Mouse (Mus musculus) MEL (cell line): ENCODE results near the gene Map2k4. TPM values are rescaled to one million over a fixed set of nuclear protein-coding genes. Genes with fewer than 3 reads are reported as not detected.

ENCODE experiments used
- DNase-seq: peaks from one replicate; pipeline ENCODE4 v3.0.0; 2011; ENCODE audit warnings: low read depth, low spot score
- H3K27ac ChIP-seq: 2 replicates; pipeline ENCODE4 v1.5.1; 2012; ENCODE audit warnings: low read depth, mild to moderate bottlenecking, control low read depth, low read length, moderate library complexity; ENCODE audit not compliant: control insufficient read depth
- H3K27me3 ChIP-seq, 2 experiments: fragments of 150-350 bp in 1 of 2; sonication (generic) in 1 of 2; 2 replicates each; pipeline ENCODE4 v1.6.1; 2012; ENCODE audit warnings: low read length in 2 of 2, mild to moderate bottlenecking in 2 of 2, improper control_type of control experiment in 1 of 2, moderate library complexity in 1 of 2; ENCODE audit not compliant: insufficient read depth in 2 of 2, control insufficient read depth in 1 of 2
- H3K36me3 ChIP-seq, 2 experiments: 2 replicates each; pipeline ENCODE4 v1.6.1; 2012 to 2014; ENCODE audit warnings: low read length in 2 of 2, improper control_type of control experiment in 1 of 2, inconsistent platforms in 1 of 2, mild to moderate bottlenecking in 1 of 2; ENCODE audit not compliant: insufficient read depth in 2 of 2, control insufficient read depth in 1 of 2
- H3K4me1 ChIP-seq, 2 experiments: fragments of 150-350 bp in 1 of 2; sonication (generic) in 1 of 2; 2 replicates each; pipeline ENCODE4 v1.6.1; 2012; ENCODE audit warnings: low read length in 2 of 2, improper control_type of control experiment in 1 of 2, mild to moderate bottlenecking in 1 of 2; ENCODE audit not compliant: insufficient read depth in 2 of 2, control insufficient read depth in 1 of 2
- H3K4me3 ChIP-seq, 2 experiments: fragments of 150-350 bp in 1 of 2; sonication (generic) in 1 of 2; 2 replicates each; pipeline ENCODE4 v1.5.1; 2012; ENCODE audit warnings: low read depth in 2 of 2, low read length in 2 of 2, mild to moderate bottlenecking in 2 of 2, moderate library complexity in 2 of 2, control low read depth in 1 of 2, improper control_type of control experiment in 1 of 2; ENCODE audit not compliant: control insufficient read depth in 1 of 2, insufficient read depth in 1 of 2
- H3K79me2 ChIP-seq: 2 replicates; pipeline ENCODE4 v1.6.1; 2012; ENCODE audit warnings: mild to moderate bottlenecking, low read length, moderate library complexity; ENCODE audit not compliant: control insufficient read depth, poor library complexity, insufficient read depth
- H3K9ac ChIP-seq: 2 replicates; pipeline ENCODE4 v1.6.1; 2012; ENCODE audit warnings: low read depth, mild to moderate bottlenecking, control low read depth, low read length, moderate library complexity; ENCODE audit not compliant: control insufficient read depth, poor library complexity, severe bottlenecking
- H3K9me3 ChIP-seq: fragments of 150-350 bp; sonication (generic); replicated peaks from 2 replicates; pipeline ENCODE4 v1.6.1; 2012; ENCODE audit warnings: mild to moderate bottlenecking, low read length, improper control_type of control experiment, moderate library complexity; ENCODE audit not compliant: insufficient read depth
- BHLHE40 ChIP-seq: IDR thresholded peaks from 2 replicates; pipeline ENCODE4 v1.6.1; 2012; ENCODE audit warnings: low read depth, mild to moderate bottlenecking, inconsistent platforms, low read length, improper control_type of control experiment, borderline replicate concordance
- CHD1 ChIP-seq: IDR thresholded peaks from 2 replicates; pipeline ENCODE4 v1.6.1; 2012; ENCODE audit warnings: low read depth, mild to moderate bottlenecking, inconsistent platforms, low read length, improper control_type of control experiment
- ETS1 ChIP-seq: IDR thresholded peaks from 2 replicates; pipeline ENCODE4 v1.6.1; 2012; ENCODE audit warnings: low read depth, mild to moderate bottlenecking, inconsistent platforms, low read length, improper control_type of control experiment, moderate library complexity
- GABPA ChIP-seq: IDR thresholded peaks from 2 replicates; pipeline ENCODE4 v1.6.1; 2012; ENCODE audit warnings: low read depth, mild to moderate bottlenecking, inconsistent platforms, low read length, improper control_type of control experiment, moderate library complexity
- KAT2A ChIP-seq: conservative IDR thresholded peaks from 2 replicates; pipeline ENCODE4 v1.6.1; 2012; ENCODE audit warnings: low read depth, low read length, improper control_type of control experiment, inconsistent platforms
- MAX ChIP-seq: IDR thresholded peaks from 2 replicates; pipeline ENCODE4 v1.6.1; 2011; ENCODE audit warnings: low read length, improper control_type of control experiment
- MEF2A ChIP-seq: IDR thresholded peaks from 2 replicates; pipeline ENCODE4 v1.6.1; 2014; ENCODE audit warnings: low read depth, mild to moderate bottlenecking, inconsistent platforms, low read length, improper control_type of control experiment; ENCODE audit not compliant: poor library complexity, insufficient replicate concordance, severe bottlenecking; ENCODE audit errors: extremely low read depth
- MYB ChIP-seq: IDR thresholded peaks from 2 replicates; pipeline ENCODE4 v1.6.1; 2011; ENCODE audit warnings: mild to moderate bottlenecking, low read depth, low read length, improper control_type of control experiment
- MYC ChIP-seq: IDR thresholded peaks from 2 replicates; pipeline ENCODE4 v1.6.1; 2011; ENCODE audit warnings: low read depth, mild to moderate bottlenecking, low read length, improper control_type of control experiment, moderate library complexity
- POLR2A ChIP-seq, 2 experiments: IDR thresholded peaks; 2 replicates each; pipeline ENCODE4 v1.6.1; 2011 to 2012; ENCODE audit warnings: low read length in 2 of 2, mild to moderate bottlenecking in 2 of 2, control low read depth in 1 of 2, improper control_type of control experiment in 1 of 2, low read depth in 1 of 2, moderate library complexity in 1 of 2; ENCODE audit not compliant: control insufficient read depth in 1 of 2, insufficient read depth in 1 of 2, poor library complexity in 1 of 2
- RAD21 ChIP-seq: IDR thresholded peaks from 2 replicates; pipeline ENCODE4 v1.6.1; 2011; ENCODE audit warnings: mild to moderate bottlenecking, low read depth, low read length, improper control_type of control experiment
- SIN3A ChIP-seq: IDR thresholded peaks from 2 replicates; pipeline ENCODE4 v1.6.1; 2012; ENCODE audit warnings: low read length, improper control_type of control experiment, inconsistent platforms
- SMC3 ChIP-seq: IDR thresholded peaks from 2 replicates; pipeline ENCODE4 v1.6.1; 2011; ENCODE audit warnings: low read depth, low read length, improper control_type of control experiment
- TBP ChIP-seq: IDR thresholded peaks from 2 replicates; pipeline ENCODE4 v1.8.0; 2011; ENCODE audit warnings: low read depth, low read length, improper control_type of control experiment
- ZKSCAN1 ChIP-seq: IDR thresholded peaks from 2 replicates; pipeline ENCODE4 v1.6.1; 2012; ENCODE audit warnings: low read depth, mild to moderate bottlenecking, inconsistent platforms, low read length, improper control_type of control experiment, moderate library complexity
- ZMIZ1 ChIP-seq: IDR thresholded peaks from 2 replicates; pipeline ENCODE4 v1.6.1; 2012; ENCODE audit warnings: low read depth, mild to moderate bottlenecking, inconsistent platforms, low read length, improper control_type of control experiment, moderate library complexity
- polyA plus RNA-seq, 2 experiments: library from polyadenylated mRNA; stranded (reverse) in 1 of 2; unstranded in 1 of 2; fragments of >175 nt in 1 of 2; fragments of >200 nt in 1 of 2; gene quantifications; 2 replicates each; pipeline versions ENCODE4 v1.2.1 to v1.2.4; 2012; ENCODE audit warnings: low replicate concordance in 2 of 2, low read depth in 1 of 2; ENCODE audit not compliant: insufficient read length in 2 of 2, insufficient read depth in 1 of 2, missing spikeins in 1 of 2
- total RNA-seq: library from RNA; depleted of rRNA; stranded (reverse); fragments of 300-350 nt; gene quantifications from 2 replicates; pipeline ENCODE4 v1.2.3, GENCODE M21; 2012

Map2k4 gene
- total and polyA plus RNA-seq, 3 experiments: 20.0 to 70.7 (median 21.8) TPM

GRCm38 (mm10) chr11:65816237-65816636 lies 28.1 kb upstream of the Map2k4 start:
- Histone ChIP-seq H3K9me3 (no peaks in the 10 kb centered on the region), H3K79me2 (peaks cover 9% of the 10 kb centered on the region; the same call in 1 of the 2 replicates), H3K27me3 (no peaks in the 10 kb centered on the region), H3K4me3 (no peak overlapping the region), H3K4me1 (no peaks in the 10 kb centered on the region; a peak in 1 of 4 replicates), H3K9ac (no peak overlapping the region), H3K27ac (no peak overlapping the region), H3K36me3 (peaks cover 0 to 18% of the 10 kb centered on the region in 2 experiments; a peak in 2 of 4 replicates)
- DNase-seq: no peak
- no peak for TF ChIP-seq SMC3
- no peak for TF ChIP-seq MYC

- Histone ChIP-seq H3K36me3 (peaks cover 6 to 16% of the 10 kb centered on the region in 2 experiments), H3K4me3 (no peak overlapping the region), H3K27ac (no peak overlapping the region), H3K79me2 (peaks cover 12% of the 10 kb centered on the region), H3K4me1 (peaks cover 2 to 4% of the 10 kb centered on the region in 2 experiments), H3K9ac (no peak overlapping the region), H3K9me3 (no peaks in the 10 kb centered on the region), H3K27me3 (no peaks in the 10 kb centered on the region)
- DNase-seq: no peak
- no peak for TF ChIP-seq MYC
- TF ChIP-seq SIN3A: no peak
- TF ChIP-seq RAD21: no peak
- TF ChIP-seq MYB: no peak
- TF ChIP-seq SMC3: no peak
- no peak for TF ChIP-seq KAT2A
- TF ChIP-seq TBP: no peak
- TF ChIP-seq GABPA: no peak
- TF ChIP-seq MEF2A: no peak
- no peak for TF ChIP-seq CHD1
- no peak for TF ChIP-seq ETS1
- TF ChIP-seq ZKSCAN1: no peak
- no peak for TF ChIP-seq BHLHE40
- no peak for TF ChIP-seq ZMIZ1
- no peak for TF ChIP-seq POLR2A (IDR thresholded peaks at IDR 0.05; ENCODE audit: control insufficient read depth in 1 of 2, insufficient read depth in 1 of 2, low read depth in 1 of 2, low read length in 2 of 2, poor library complexity in 1 of 2)
- no peak for TF ChIP-seq MAX
These were observed 26.3 kb upstream of the Map2k4 start for GRCm38 (mm10) chr11:65814381-65814780.
